11 mouse cellular contexts compared by ENCODE assay signal in genomic region chr1:61228942-61229341, GRCm38 (mm10).
"Had no signal": no experiment of that assay in that cellular context is flagged by ENCODE, and none has a peak within 500 bp of the region (broad histone marks: within the 10 kb centered on the region; RNA-seq: fewer than 3 reads in every experiment).

No protein-coding gene starts in this region.

- H3K36me3 ChIP-seq: limb, embryonic 12.5 days; midbrain, embryonic 12.5 days; neural tube, embryonic 13.5 days had no signal

- H3K9me3 ChIP-seq: limb, embryonic 12.5 days; midbrain, embryonic 12.5 days; neural tube, embryonic 13.5 days had no signal

- H3K27me3 ChIP-seq: limb, embryonic 12.5 days; midbrain, embryonic 12.5 days; neural tube, embryonic 13.5 days had no signal

- H3K27ac ChIP-seq: left cerebral cortex, adult 2 months; limb, embryonic 12.5 days; liver, embryonic 14.5 days; midbrain, embryonic 12.5 days; neural tube, embryonic 13.5 days had no signal

- ATAC-seq: midbrain, embryonic 16.5 days had no signal

- H3K9ac ChIP-seq: limb, embryonic 12.5 days; liver, embryonic 14.5 days; midbrain, embryonic 12.5 days; neural tube, embryonic 13.5 days had no signal

- H3K4me3 ChIP-seq: left cerebral cortex, adult 2 months; limb, embryonic 12.5 days; midbrain, embryonic 12.5 days; neural tube, embryonic 13.5 days had no signal

- H3K4me2 ChIP-seq: limb, embryonic 12.5 days; midbrain, embryonic 12.5 days; neural tube, embryonic 13.5 days had no signal

- DNase-seq: kidney, adult 8-10 months; kidney, postnatal 25 days; lung, adult 18-20 months; right cerebral cortex, postnatal 4 days; thymus, postnatal 14 days had no signal
